25 mouse cellular contexts compared by ENCODE assay signal in the genomic region with DNA sequence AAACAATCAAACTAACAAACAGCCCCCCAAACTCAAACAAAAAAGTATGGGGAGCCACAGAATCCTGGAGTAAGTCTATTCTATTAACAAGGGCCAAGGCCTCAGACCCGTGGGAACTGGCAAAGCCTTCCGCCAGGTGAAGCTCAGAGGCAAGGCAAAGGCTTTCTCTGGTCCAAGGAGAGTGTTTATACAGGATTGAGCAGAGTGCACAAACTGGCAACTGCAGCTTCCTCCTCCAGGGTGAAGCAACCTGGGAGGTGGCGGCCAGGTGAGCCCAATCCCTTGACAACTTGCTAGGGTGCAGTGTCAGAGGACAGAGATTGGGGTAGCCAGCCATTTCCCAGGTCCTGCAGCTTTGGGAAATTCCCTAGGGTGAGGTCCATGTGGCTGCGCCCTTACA. TPM values are rescaled to one million over a fixed set of nuclear protein-coding genes. Genes with fewer than 3 reads are reported as not detected.
DNase-seq lines count a peak whose midpoint lies in the region; ATAC-seq and TF ChIP-seq lines count a peak whose summit lies in the region.
"Had no signal": no experiment of that assay in that cellular context is flagged by ENCODE, and none has a peak within 500 bp of the region (broad histone marks: within the 10 kb centered on the region; RNA-seq: fewer than 3 reads in every experiment).

No protein-coding gene starts in this region.

- no peak overlapping the region for H3K9ac ChIP-seq in midbrain, embryonic 11.5 days (ENCODE audit: low read length)
- H3K9ac ChIP-seq in midbrain, embryonic 15.5 days: no peak overlapping the region
- H3K9ac ChIP-seq: embryonic facial prominence, embryonic 12.5 days; forebrain, embryonic 12.5 days had no signal

- H3K4me3 ChIP-seq in layer of hippocampus, adult 2 months: no peak overlapping the region
- no peak overlapping the region for H3K4me3 ChIP-seq in lung, adult 2 months (replicated peaks; ENCODE audit: extremely low read depth, low read depth, low read length)
- no peak overlapping the region for H3K4me3 ChIP-seq in midbrain, embryonic 11.5 days (ENCODE audit: low read depth, low read length)
- H3K4me3 ChIP-seq in midbrain, embryonic 15.5 days: no peak overlapping the region
- H3K4me3 ChIP-seq: embryonic facial prominence, embryonic 10.5 days; embryonic facial prominence, embryonic 12.5 days; forebrain, embryonic 10.5 days; forebrain, embryonic 12.5 days had no signal

- H3K27ac ChIP-seq in layer of hippocampus, adult 2 months: peak overlapping the region; percentile 28; the same call in 1 of the 2 replicates
- no peak overlapping the region for H3K27ac ChIP-seq in midbrain, embryonic 11.5 days (ENCODE audit: low read depth, low read length)
- H3K27ac ChIP-seq in midbrain, embryonic 15.5 days: no peak overlapping the region
- H3K27ac ChIP-seq: embryonic facial prominence, embryonic 10.5 days; embryonic facial prominence, embryonic 12.5 days; forebrain, embryonic 10.5 days; forebrain, embryonic 12.5 days had no signal

- H3K4me2 ChIP-seq in midbrain, embryonic 11.5 days: no peak overlapping the region
- no peak overlapping the region for H3K4me2 ChIP-seq in midbrain, embryonic 15.5 days
- H3K4me2 ChIP-seq: embryonic facial prominence, embryonic 12.5 days; forebrain, embryonic 12.5 days had no signal

- no peaks in the 10 kb centered on the region for H3K36me3 ChIP-seq in midbrain, embryonic 11.5 days (ENCODE audit: control insufficient read depth, insufficient read depth, low read length)
- 0 out of 2 replicates have a peak, but pooled peaks cover 6% of the 10 kb centered on the region for H3K36me3 ChIP-seq in midbrain, embryonic 15.5 days (replicated peaks)

- H3K9me3 ChIP-seq in midbrain, embryonic 11.5 days (ENCODE audit: control insufficient read depth, low read length): peaks cover 5% of the 10 kb centered on the region
- H3K9me3 ChIP-seq in midbrain, embryonic 15.5 days: no peaks in the 10 kb centered on the region

- 93% methylated on average over 4 of the region's 4 CpGs for WGBS in lung, adult 2 months
- WGBS in midbrain, embryonic 11.5 days: 90% methylated on average over 4 of the region's 4 CpGs
- 94% methylated on average over 4 of the region's 4 CpGs for WGBS in midbrain, embryonic 15.5 days

- no peak for DNase-seq in layer of hippocampus, adult 2 months (ENCODE audit: low spot score in 2 of 2)
- DNase-seq in layer of hippocampus, adult 8-10 months (ENCODE audit: low spot score in 2 of 2): no peak
- DNase-seq in lung, postnatal 36 days: peak; percentile 50
- no peak for DNase-seq in lung, adult 2 months
- DNase-seq in midbrain, embryonic 11.5 days (ENCODE audit: low spot score, missing footprints): peak; percentile 47
- no peak for DNase-seq in urinary bladder, postnatal 14 days (ENCODE audit: low spot score)
- DNase-seq: adrenal gland, adult 8-10 months; adrenal gland, postnatal 14 days; adrenal gland, postnatal 36 days; B cell, adult 2 months; cerebellum, adult 11-12 months; cerebellum, adult 2 months; cerebellum, adult 9-10 months; cerebellum, postnatal 10 days; cerebellum, postnatal 25 days had no signal

- TF ChIP-seq CTCF in layer of hippocampus, adult 2 months (conservative IDR thresholded peaks at IDR 0.05): no peak
- TF ChIP-seq CTCF in lung, adult 2 months (IDR thresholded peaks at IDR 0.05; ENCODE audit: insufficient read depth, low read length): no peak

- H3K27me3 ChIP-seq in midbrain, embryonic 11.5 days (ENCODE audit: control insufficient read depth, insufficient read depth, low read length): no peaks in the 10 kb centered on the region
- H3K27me3 ChIP-seq in midbrain, embryonic 15.5 days (replicated peaks): no peaks in the 10 kb centered on the region
- H3K27me3 ChIP-seq: CH12.LX, Patski had no signal

- no peak for TF ChIP-seq POLR2A in lung, adult 2 months (IDR thresholded peaks at IDR 0.05; ENCODE audit: borderline replicate concordance, extremely low read depth, low read depth, low read length)

- ATAC-seq in midbrain, embryonic 11.5 days (ENCODE audit: low FRiP score): no peak
- no peak for ATAC-seq in midbrain, embryonic 15.5 days (replicated peaks)
- ATAC-seq: activated CD4-positive, CD25-positive, alpha-beta regulatory T cell, adult 4 months; CD4-positive, CD25-positive, alpha-beta regulatory T cell, adult 4 months; forebrain, embryonic 14.5 days; Patski had no signal

- H3K4me1 ChIP-seq in lung, adult 2 months (ENCODE audit: control insufficient read depth, insufficient read depth, low read length): peaks cover 12% of the 10 kb centered on the region
- H3K4me1 ChIP-seq in midbrain, embryonic 11.5 days (ENCODE audit: control insufficient read depth, insufficient read depth, low read length): peaks cover 9% of the 10 kb centered on the region
- H3K4me1 ChIP-seq in midbrain, embryonic 15.5 days: peaks cover 17% of the 10 kb centered on the region

RNA-seq across cellular contexts. Expression of gene Orai2, which starts 3.2 kb away (rescaled TPM):
- 100 to 1,000 TPM; 148 to 150 TPM for total RNA-seq in layer of hippocampus, adult 2 months (2021)
- 100 to 1,000 TPM; 106 to 122 (median 118) TPM for total RNA-seq in layer of hippocampus, adult 8-10 months (2022)
- polyA plus RNA-seq in lung, adult 2 months (2012; rRNA removed): 39.2 and 51.0 TPM in 2 replicates
- polyA plus RNA-seq in midbrain, embryonic 11.5 days (2014; fragmentation: Nextera tagmentation; extraction: Ambion mirVana): 7.5 and 8.5 TPM in 2 replicates
- 52.0 and 53.2 TPM in 2 replicates for polyA plus RNA-seq in midbrain, embryonic 15.5 days (2015; fragmentation: Nextera tagmentation; extraction: Ambion mirVana)

RNA-seq across cellular contexts. Expression of gene Alkbh4, which starts 31.4 kb away (rescaled TPM):
- total RNA-seq in layer of hippocampus, adult 2 months (2021): 10 to 100 TPM; 10.1 to 11.6 TPM
- 10 to 100 TPM in 1 of 4 experiments, 1 to 10 TPM in 3; 8.7 to 10.8 (median 9.6) TPM for total RNA-seq in layer of hippocampus, adult 8-10 months (2022)
- 15.1 TPM in 2 replicates for polyA plus RNA-seq in lung, adult 2 months (2012; rRNA removed)
- polyA plus RNA-seq in midbrain, embryonic 11.5 days (2014; fragmentation: Nextera tagmentation; extraction: Ambion mirVana): 15.7 and 18.9 TPM in 2 replicates
- 22.3 and 22.8 TPM in 2 replicates for polyA plus RNA-seq in midbrain, embryonic 15.5 days (2015; fragmentation: Nextera tagmentation; extraction: Ambion mirVana)

RNA-seq across cellular contexts. Expression of gene Lrwd1, which starts 31.4 kb away (rescaled TPM):
- 10 to 100 TPM; 15.7 to 16.9 TPM for total RNA-seq in layer of hippocampus, adult 2 months (2021)
- 10 to 100 TPM; 12.4 to 17.7 (median 16.1) TPM for total RNA-seq in layer of hippocampus, adult 8-10 months (2022)
- 32.3 and 35.4 TPM in 2 replicates for polyA plus RNA-seq in lung, adult 2 months (2012; rRNA removed)
- polyA plus RNA-seq in midbrain, embryonic 11.5 days (2014; fragmentation: Nextera tagmentation; extraction: Ambion mirVana): 36.0 and 40.9 TPM in 2 replicates
- 28.6 and 30.7 TPM in 2 replicates for polyA plus RNA-seq in midbrain, embryonic 15.5 days (2015; fragmentation: Nextera tagmentation; extraction: Ambion mirVana)

RNA-seq across cellular contexts. Expression of gene Prkrip1, which starts 31.5 kb away (rescaled TPM):
- 10 to 100 TPM; 31.8 to 35.6 TPM for total RNA-seq in layer of hippocampus, adult 2 months (2021)
- 10 to 100 TPM; 28.7 to 36.2 (median 31.5) TPM for total RNA-seq in layer of hippocampus, adult 8-10 months (2022)
- 8.9 and 11.0 TPM in 2 replicates for polyA plus RNA-seq in lung, adult 2 months (2012; rRNA removed)
- polyA plus RNA-seq in midbrain, embryonic 11.5 days (2014; fragmentation: Nextera tagmentation; extraction: Ambion mirVana): 74.2 and 87.6 TPM in 2 replicates
- polyA plus RNA-seq in midbrain, embryonic 15.5 days (2015; fragmentation: Nextera tagmentation; extraction: Ambion mirVana): 54.8 and 55.6 TPM in 2 replicates

RNA-seq across cellular contexts. Expression of gene Polr2j, which starts 50.9 kb away (rescaled TPM):
- total RNA-seq in layer of hippocampus, adult 2 months (2021): 10 to 100 TPM; 67.6 to 77.3 TPM
- total RNA-seq in layer of hippocampus, adult 8-10 months (2022): 10 to 100 TPM; 63.7 to 80.3 (median 70.5) TPM
- 35.0 and 37.1 TPM in 2 replicates for polyA plus RNA-seq in lung, adult 2 months (2012; rRNA removed)
- polyA plus RNA-seq in midbrain, embryonic 11.5 days (2014; fragmentation: Nextera tagmentation; extraction: Ambion mirVana): 257 and 265 TPM in 2 replicates
- 196 and 200 TPM in 2 replicates for polyA plus RNA-seq in midbrain, embryonic 15.5 days (2015; fragmentation: Nextera tagmentation; extraction: Ambion mirVana)

Comparison
In these comparisons a context has a peak if more than half of its experiments do, and no peak if none do; other contexts are left out.
1. DNase-seq: peak in lung, postnatal 36 days (single experiment) and midbrain, embryonic 11.5 days (single experiment); none in layer of hippocampus, adult 2 months (0 of 2), layer of hippocampus, adult 8-10 months (0 of 2), lung, adult 2 months (single experiment) and urinary bladder, postnatal 14 days (single experiment).